Mouse (Mus musculus): ENCODE results near the gene Gm49776. TPM values are rescaled to one million over a fixed set of nuclear protein-coding genes. Genes with fewer than 3 reads are reported as not detected.
"Not testable (repeated sequence)": the region's sequence is repeated elsewhere in the genome, so short reads cannot be mapped to it uniquely, and the experiment has no call there.

Gene Gm49776
- not detected for total RNA-seq (2021)
- long read RNA-seq, experiment 1: 0 reads
- long read RNA-seq, experiment 2: 0 reads

- TF ChIP-seq CTCF (IDR thresholded peaks at IDR 0.05): no peak
- Histone ChIP-seq H3K27ac (no peak within 1 kb of the TSS), H3K4me3 (no peak within 1 kb of the TSS)
- intact Hi-C loops (cut with DNase I): no loop called here
- no peak for DNase-seq
Measured at GRCm38 (mm10) chr16:18258221-18258620, at the start of gene Gm49776. Gene Gm49776 (minus strand): TSS chr16:18258321.

GRCm38 (mm10) chr16:18289614-18290013, 31.5 kb upstream of the Gm49776 start:
- intact Hi-C loops (cut with DNase I): loop anchor here (5.0 kb wide), 1 partner anchor 42 kb away; the partner anchor contains the start of genes Ranbp1 and Trmt2a
- Histone ChIP-seq H3K27ac (peak overlapping the region; percentile 68; the same call in 1 of the 2 replicates), H3K4me3 (peak overlapping the region; percentile 83)
- not testable (repeated sequence) for DNase-seq

- Histone ChIP-seq H3K27ac (peak within 1 kb of the TSS; percentile 89), H3K4me3 (peak within 1 kb of the TSS; percentile 83)
- intact Hi-C loops (cut with DNase I): loop anchor here (5.0 kb wide), 1 partner anchor 42 kb away; the partner anchor contains the start of genes Ranbp1 and Trmt2a
- peak; percentile 99 for DNase-seq
- no peak for TF ChIP-seq CTCF (IDR thresholded peaks at IDR 0.05)
Measured at GRCm38 (mm10) chr16:18289067-18289588, 31.0 kb upstream of the Gm49776 start, which contains the start of gene Dgcr8. Gene Dgcr8 (minus strand): TSS chr16:18289246.

GRCm38 (mm10) chr16:18288581-18289061, 30.5 kb upstream of the Gm49776 start:
- Histone ChIP-seq H3K27ac (peak overlapping the region; percentile 89), H3K4me3 (peak overlapping the region; percentile 83)
- intact Hi-C loops (cut with DNase I): loop anchor here (5.0 kb wide), 1 partner anchor 41 kb away; the partner anchor contains the start of genes Ranbp1 and Trmt2a
- peak; percentile 89 for DNase-seq
- no peak for TF ChIP-seq CTCF (IDR thresholded peaks at IDR 0.05)

GRCm38 (mm10) chr16:18288166-18288565, 30.0 kb upstream of the Gm49776 start:
- H3K27ac ChIP-seq: peak overlapping the region; percentile 89
- no peak for TF ChIP-seq CTCF (IDR thresholded peaks at IDR 0.05)
- no peak for DNase-seq
- H3K4me3 ChIP-seq: peak overlapping the region; percentile 83
- intact Hi-C loops (cut with DNase I): loop anchor here (5.0 kb wide), 1 partner anchor 41 kb away; the partner anchor contains the start of genes Ranbp1 and Trmt2a

- intact Hi-C loops (cut with DNase I): no loop called here
- no peak overlapping the region for H3K4me3 ChIP-seq
- H3K27ac ChIP-seq: no peak overlapping the region
- TF ChIP-seq CTCF (IDR thresholded peaks at IDR 0.05): no peak
- no peak for DNase-seq
Measured at GRCm38 (mm10) chr16:18275166-18275565, 17.0 kb upstream of the Gm49776 start.

GRCm38 (mm10) chr16:18268182-18268581, 10.1 kb upstream of the Gm49776 start:
- Histone ChIP-seq H3K4me3 (no peak overlapping the region), H3K27ac (no peak overlapping the region)
- intact Hi-C loops (cut with DNase I): no loop called here
- DNase-seq: no peak
- peak; percentile 40; the same call in 1 of the 2 replicates for TF ChIP-seq CTCF (IDR thresholded peaks at IDR 0.05)

GRCm38 (mm10) chr16:18265024-18265423, 6.9 kb upstream of the Gm49776 start:
- no peak for DNase-seq
- TF ChIP-seq CTCF (IDR thresholded peaks at IDR 0.05): no peak
- H3K4me3 ChIP-seq: no peak overlapping the region
- intact Hi-C loops (cut with DNase I): no loop called here
- H3K27ac ChIP-seq: no peak overlapping the region

GRCm38 (mm10) chr16:18253866-18254265, 4.3 kb downstream of the Gm49776 start:
- intact Hi-C loops (cut with DNase I): no loop called here
- no peak for TF ChIP-seq CTCF (IDR thresholded peaks at IDR 0.05)
- no peak overlapping the region for H3K27ac ChIP-seq
- no peak for DNase-seq
- no peak overlapping the region for H3K4me3 ChIP-seq

GRCm38 (mm10) chr16:18252736-18253135, 5.4 kb downstream of the Gm49776 start:
- no peak overlapping the region for H3K27ac ChIP-seq
- no peak for TF ChIP-seq CTCF (IDR thresholded peaks at IDR 0.05)
- DNase-seq: no peak
- intact Hi-C loops (cut with DNase I): no loop called here
- no peak overlapping the region for H3K4me3 ChIP-seq

GRCm38 (mm10) chr16:18250828-18251790, 7.0 kb downstream of the Gm49776 start:
- Histone ChIP-seq H3K27ac (no peak overlapping the region), H3K4me3 (peak overlapping the region; percentile 7; the same call in 1 of the 2 replicates)
- intact Hi-C loops (cut with DNase I): no loop called here
- no peak for DNase-seq
- TF ChIP-seq CTCF (IDR thresholded peaks at IDR 0.05): no peak

GRCm38 (mm10) chr16:18250231-18250630, 7.9 kb downstream of the Gm49776 start:
- intact Hi-C loops (cut with DNase I): no loop called here
- H3K4me3 ChIP-seq: peak overlapping the region; percentile 93
- no peak for DNase-seq
- H3K27ac ChIP-seq: no peak overlapping the region
- TF ChIP-seq CTCF (IDR thresholded peaks at IDR 0.05): no peak
